Mouse (Mus musculus) stomach, postnatal 0 days (tissue): ENCODE results near the gene Prrg2. TPM values are rescaled to one million over a fixed set of nuclear protein-coding genes. Genes with fewer than 3 reads are reported as not detected.
A peak's percentile ranks its signal among the peaks of the same experiment; 100 is the strongest.

Experiments
- ATAC-seq: fragments of 200-750 bp; cut with Nextera tagmentation; 2 replicates; pipeline ENCODE4 v1.8.0; 2017; ENCODE audit not compliant: low FRiP score, low TSS enrichment
- DNase-seq: peaks from one replicate; pipeline ENCODE4 v3.0.0-alpha.2; 2016; ENCODE audit warnings: low spot score
- H3K27ac ChIP-seq: fragments of 300-500 bp; sonication (generic); replicated peaks from 2 replicates; pipeline ENCODE4 v1.5.1; 2014; ENCODE audit warnings: mild to moderate bottlenecking, control low read depth
- H3K27me3 ChIP-seq: fragments of 300-500 bp; sonication (generic); 2 replicates; pipeline ENCODE4 v1.6.1; 2014; ENCODE audit warnings: low read length; ENCODE audit not compliant: control insufficient read depth, insufficient read depth
- H3K36me3 ChIP-seq: fragments of 300-500 bp; sonication (generic); 2 replicates; pipeline ENCODE4 v1.6.1; 2014; ENCODE audit warnings: low read length, mixed read lengths; ENCODE audit not compliant: control insufficient read depth, insufficient read depth
- H3K4me1 ChIP-seq: fragments of 300-500 bp; sonication (generic); replicated peaks from 2 replicates; pipeline ENCODE4 v1.6.1; 2014; ENCODE audit warnings: antibody characterized with exemption; ENCODE audit not compliant: control insufficient read depth, insufficient read depth
- H3K4me2 ChIP-seq: fragments of 300-500 bp; sonication (generic); replicated peaks from 2 replicates; pipeline ENCODE4 v1.6.1; 2014; ENCODE audit warnings: low read depth, mild to moderate bottlenecking, control low read depth, moderate library complexity
- H3K4me3 ChIP-seq: fragments of 300-500 bp; sonication (generic); 2 replicates; pipeline ENCODE4 v1.5.1; 2014; ENCODE audit warnings: low read depth, low read length, control low read depth
- H3K9ac ChIP-seq: fragments of 300-500 bp; sonication (generic); 2 replicates; pipeline ENCODE4 v1.6.1; 2014; ENCODE audit warnings: mild to moderate bottlenecking, low read length, control low read depth, mixed read lengths
- H3K9me3 ChIP-seq: fragments of 300-500 bp; sonication (generic); 2 replicates; pipeline ENCODE4 v1.6.1; 2016; ENCODE audit warnings: low read length; ENCODE audit not compliant: control insufficient read depth
- CTCF ChIP-seq: IDR thresholded peaks from 2 replicates; pipeline ENCODE4 v1.5.1; 2016; ENCODE audit warnings: antibody characterized with exemption, low read depth, mild to moderate bottlenecking, moderate library complexity
- EP300 ChIP-seq: optimal IDR thresholded peaks from 2 replicates; pipeline ENCODE3; 2016; ENCODE audit warnings: antibody characterized with exemption
- WGBS: fragments of 180-500 bp; shearing (Covaris S2); extraction: QIAGEN DNeasy Blood & Tissue Kit; methylation state at CpG from one replicate; pipeline ENCODE4 v1.1.7; 2014; 5-methylcytosine and 5-hydroxymethylcytosine counted together
- polyA plus RNA-seq: library from polyadenylated mRNA; unstranded; fragments of >200 nt; fragmentation: Nextera tagmentation; extraction: Ambion mirVana; gene quantifications from 2 replicates; pipeline ENCODE4 v1.2.1, GENCODE M21; 2015

The Prrg2 gene
- polyA plus RNA-seq, 1 experiment from 2014 or later, result 33.6 TPM

GRCm38 (mm10) chr7:45017242-45018061 is 45.0 kb downstream of the Prrg2 start, which contains the start of gene Rras:
Rras (plus strand) TSS chr7:45017961.
- H3K9me3 ChIP-seq, result no peaks in the 10 kb centered on the region
- peak; percentile 92 for DNase-seq
- no peaks in the 10 kb centered on the region for H3K4me1 ChIP-seq
- no peaks in the 10 kb centered on the region for H3K27me3 ChIP-seq
- H3K4me3 ChIP-seq, result peak within 1 kb of the TSS; percentile 92
- ATAC-seq, result peak; percentile 90
- H3K9ac ChIP-seq, result peak within 1 kb of the TSS; percentile 88
- 0 out of 2 replicates have a peak, but pooled peaks cover under 1% of the 10 kb centered on the region for H3K36me3 ChIP-seq
- WGBS, result under 1% methylated on average over 36 of the region's 36 CpGs
- peak within 1 kb of the TSS; percentile 95 for H3K27ac ChIP-seq
- TF ChIP-seq CTCF (peak; percentile 41), EP300 (no peak)
- H3K4me2 ChIP-seq, result peak within 1 kb of the TSS; percentile 75

- H3K4me1 ChIP-seq, result no peaks in the 10 kb centered on the region
- peak overlapping the region; percentile 92 for H3K4me3 ChIP-seq
- H3K4me2 ChIP-seq, result peak overlapping the region; percentile 75
- 0% methylated on average over 4 of the region's 4 CpGs for WGBS
- H3K27ac ChIP-seq, result peak overlapping the region; percentile 95
- TF ChIP-seq CTCF, result no peak
- no peak for TF ChIP-seq EP300
- peaks cover 7% of the 10 kb centered on the region; the same call in 1 of the 2 replicates for H3K36me3 ChIP-seq
- DNase-seq, result no peak
- no peaks in the 10 kb centered on the region for H3K27me3 ChIP-seq
- peak overlapping the region; percentile 58 for H3K9ac ChIP-seq
- H3K9me3 ChIP-seq, result no peaks in the 10 kb centered on the region
- ATAC-seq, result no peak
Observed at GRCm38 (mm10) chr7:45016761-45017160, 45.7 kb downstream of the Prrg2 start.

- WGBS, result under 1% methylated on average over 67 of the region's 69 CpGs
- TF ChIP-seq CTCF, result no peak
- no peak for TF ChIP-seq EP300
- Histone ChIP-seq H3K36me3 (peaks cover 7% of the 10 kb centered on the region; the same call in 1 of the 2 replicates), H3K4me1 (no peaks in the 10 kb centered on the region), H3K9me3 (no peaks in the 10 kb centered on the region), H3K4me2 (peak within 1 kb of the TSS; percentile 75), H3K4me3 (peak within 1 kb of the TSS; percentile 92), H3K9ac (peak within 1 kb of the TSS; percentile 96), H3K27ac (peak within 1 kb of the TSS; percentile 95), H3K27me3 (no peaks in the 10 kb centered on the region)
- ATAC-seq, result peak; percentile 90
- peak; percentile 99 for DNase-seq
Observed at GRCm38 (mm10) chr7:45015957-45016612, 46.4 kb downstream of the Prrg2 start, which contains the start of gene Scaf1. Scaf1 (minus strand) TSS chr7:45016363.

GRCm38 (mm10) chr7:45015344-45015956 is 47.0 kb downstream of the Prrg2 start:
- Histone ChIP-seq H3K4me2 (peak overlapping the region; percentile 74), H3K27ac (peak overlapping the region; percentile 95), H3K9ac (peak overlapping the region; percentile 96), H3K9me3 (no peaks in the 10 kb centered on the region), H3K27me3 (no peaks in the 10 kb centered on the region), H3K4me1 (no peaks in the 10 kb centered on the region), H3K4me3 (peak overlapping the region; percentile 92), H3K36me3 (peaks cover 7% of the 10 kb centered on the region; the same call in 1 of the 2 replicates)
- ATAC-seq, result no peak
- WGBS, result under 1% methylated on average over 20 of the region's 20 CpGs
- TF ChIP-seq EP300 (no peak), CTCF (no peak)
- no peak for DNase-seq

GRCm38 (mm10) chr7:45014096-45014451 is 48.4 kb downstream of the Prrg2 start:
- no peak overlapping the region for H3K4me3 ChIP-seq

More at GRCm38 (mm10) chr7:45014096-45014451, 48.4 kb downstream of the Prrg2 start:
- Histone ChIP-seq H3K27ac (no peak overlapping the region), H3K9me3 (no peaks in the 10 kb centered on the region), H3K4me2 (no peak overlapping the region), H3K36me3 (peaks cover 10% of the 10 kb centered on the region; the same call in 1 of the 2 replicates), H3K9ac (no peak overlapping the region), H3K27me3 (no peaks in the 10 kb centered on the region), H3K4me1 (no peaks in the 10 kb centered on the region)
- no peak for TF ChIP-seq EP300
- no peak for TF ChIP-seq CTCF
- WGBS, result 95% methylated on average over 3 of the region's 3 CpGs
- DNase-seq, result no peak
- ATAC-seq, result no peak
